Mouse (Mus musculus) midbrain, embryonic 16.5 days (tissue): ENCODE results near the gene Atic. TPM values are rescaled to one million over a fixed set of nuclear protein-coding genes. Genes with fewer than 3 reads are reported as not detected.

Source experiments
- ATAC-seq: fragments of 200-750 bp; cut with Nextera tagmentation; 2 replicates; pipeline ENCODE4 v1.8.0; 2017; ENCODE audit warnings: moderate TSS enrichment
- H3K27ac ChIP-seq: fragments of 300-500 bp; sonication (generic); 2 replicates; pipeline ENCODE4 v1.5.1; 2014; ENCODE audit warnings: mild to moderate bottlenecking, low read length, mixed read lengths
- H3K27me3 ChIP-seq: fragments of 300-500 bp; sonication (generic); 2 replicates; pipeline ENCODE4 v1.6.1; 2014; ENCODE audit warnings: low read depth, low read length, mixed read lengths; ENCODE audit not compliant: control insufficient read depth, insufficient read depth
- H3K36me3 ChIP-seq: fragments of 300-500 bp; sonication (generic); 2 replicates; pipeline ENCODE4 v1.6.1; 2014; ENCODE audit warnings: mild to moderate bottlenecking, low read length, moderate library complexity, mixed read lengths; ENCODE audit not compliant: control insufficient read depth, insufficient read depth
- H3K4me1 ChIP-seq: fragments of 300-500 bp; sonication (generic); 2 replicates; pipeline ENCODE4 v1.6.1; 2014; ENCODE audit warnings: mild to moderate bottlenecking, low read length, mixed read lengths; ENCODE audit not compliant: control insufficient read depth, insufficient read depth
- H3K4me2 ChIP-seq: fragments of 300-500 bp; sonication (generic); 2 replicates; pipeline ENCODE4 v1.6.1; 2014; ENCODE audit warnings: mild to moderate bottlenecking, low read length, mixed read lengths
- H3K4me3 ChIP-seq: fragments of 300-500 bp; sonication (generic); 2 replicates; pipeline ENCODE4 v1.5.1; 2014; ENCODE audit warnings: low read depth, mild to moderate bottlenecking, low read length, moderate library complexity, mixed read lengths
- H3K9ac ChIP-seq: fragments of 300-500 bp; sonication (generic); 2 replicates; pipeline ENCODE4 v1.6.1; 2014; ENCODE audit warnings: low read depth, low read length, mixed read lengths
- H3K9me3 ChIP-seq: fragments of 300-500 bp; sonication (generic); replicated peaks from 2 replicates; pipeline ENCODE4 v1.6.1; 2014; ENCODE audit warnings: mild to moderate bottlenecking, low read length, mixed read lengths; ENCODE audit not compliant: control insufficient read depth, poor library complexity, severe bottlenecking
- WGBS: fragments of 180-500 bp; shearing (Covaris S2); extraction: QIAGEN DNeasy Blood & Tissue Kit; methylation state at CpG from one replicate; pipeline ENCODE4 v1.1.7; 2014; 5-methylcytosine and 5-hydroxymethylcytosine counted together
- polyA plus RNA-seq: library from polyadenylated mRNA; unstranded; fragments of >200 nt; fragmentation: Nextera tagmentation; extraction: Ambion mirVana; gene quantifications from 2 replicates; pipeline ENCODE4 v1.2.1, GENCODE M21; 2015

The Atic gene
- 28.5 and 32.9 TPM in 2 replicates for polyA plus RNA-seq

DNA sequence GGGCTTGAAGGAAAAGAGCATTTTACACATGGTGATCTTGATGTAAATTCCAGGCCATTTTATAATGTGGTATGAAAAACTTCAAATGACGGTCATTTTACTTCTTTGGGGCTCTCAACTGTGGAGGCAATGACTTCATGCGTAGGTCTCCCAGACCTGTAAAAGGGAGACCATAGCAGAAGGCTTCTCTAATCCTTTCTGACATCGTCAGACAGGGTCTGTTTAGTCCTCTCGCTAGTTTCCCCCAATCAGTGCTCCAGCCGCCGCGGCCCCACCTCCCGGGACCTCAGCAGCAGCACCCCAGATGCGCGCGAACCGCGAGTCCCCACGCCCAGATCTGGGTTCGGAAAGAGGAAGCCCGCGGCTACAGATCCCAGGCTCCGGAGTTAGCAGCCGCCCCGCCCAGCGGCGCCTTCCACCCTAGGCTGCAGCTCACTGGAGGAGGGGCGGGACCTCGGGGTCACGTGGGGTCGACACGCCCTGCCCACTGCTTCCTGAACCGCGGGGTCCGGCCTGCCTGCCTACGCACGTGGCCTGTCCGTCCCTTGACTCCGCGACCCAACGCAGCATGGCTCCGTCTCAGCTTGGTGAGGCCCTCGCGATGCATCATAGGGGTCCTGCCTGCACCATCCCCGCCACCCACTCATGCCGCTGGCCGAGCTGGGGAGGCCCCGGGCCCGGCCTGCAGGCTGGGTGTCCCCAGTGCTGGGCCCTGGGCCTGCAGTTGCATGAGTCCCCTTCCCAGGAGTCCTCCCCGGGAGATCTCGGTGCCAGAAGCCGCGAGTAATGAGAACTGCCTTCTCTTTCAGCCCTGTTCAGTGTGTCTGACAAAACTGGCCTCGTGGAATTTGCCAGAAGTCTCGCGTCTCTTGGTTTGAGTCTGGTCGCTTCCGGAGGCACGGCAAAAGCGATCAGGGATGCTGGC, at the start of gene Atic:
Atic (plus strand) TSS at position 463 of the 925 bp plus-strand sequence.
- Histone ChIP-seq H3K27ac (peak within 1 kb of the TSS; percentile 67), H3K4me1 (peaks cover 2% of the 10 kb centered on the region; the same call in 1 of the 2 replicates), H3K9ac (peak within 1 kb of the TSS; percentile 68), H3K27me3 (no peaks in the 10 kb centered on the region), H3K36me3 (peaks cover 11% of the 10 kb centered on the region), H3K9me3 (no peaks in the 10 kb centered on the region), H3K4me2 (peak within 1 kb of the TSS; percentile 92), H3K4me3 (peak within 1 kb of the TSS; percentile 59)
- peak; percentile 98 for ATAC-seq
- WGBS, result under 1% methylated on average over 55 of the region's 55 CpGs

DNA sequence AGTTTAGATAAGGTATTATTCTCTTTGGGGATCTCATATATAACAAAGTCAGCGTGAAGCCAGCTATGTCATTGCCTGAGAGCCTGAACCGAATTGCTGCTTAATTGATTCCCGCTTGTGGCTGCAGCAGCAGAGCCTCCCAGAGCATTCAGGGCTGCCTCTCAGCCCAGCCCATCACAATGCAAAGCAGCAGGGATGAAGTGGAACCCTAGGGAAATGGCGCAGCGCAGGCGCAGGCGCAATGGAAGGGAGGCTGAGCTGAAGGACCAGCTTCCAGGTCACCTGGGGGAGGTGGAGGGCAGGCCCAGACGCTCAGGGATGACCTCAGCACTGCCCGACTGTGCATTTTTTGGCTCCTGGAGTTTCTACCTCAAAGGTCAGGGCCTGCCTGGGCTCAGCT, 49.7 kb upstream of the Atic start:
- Histone ChIP-seq H3K9ac (peak overlapping the region; percentile 44; the same call in 1 of the 2 replicates), H3K4me1 (peaks cover 11% of the 10 kb centered on the region), H3K4me3 (no peak overlapping the region), H3K27me3 (no peaks in the 10 kb centered on the region), H3K36me3 (no peaks in the 10 kb centered on the region), H3K27ac (peak overlapping the region; percentile 42), H3K4me2 (peak overlapping the region; percentile 36), H3K9me3 (no peaks in the 10 kb centered on the region)
- ATAC-seq, result peak; percentile 82
- 2% methylated on average over 9 of the region's 9 CpGs for WGBS

DNA sequence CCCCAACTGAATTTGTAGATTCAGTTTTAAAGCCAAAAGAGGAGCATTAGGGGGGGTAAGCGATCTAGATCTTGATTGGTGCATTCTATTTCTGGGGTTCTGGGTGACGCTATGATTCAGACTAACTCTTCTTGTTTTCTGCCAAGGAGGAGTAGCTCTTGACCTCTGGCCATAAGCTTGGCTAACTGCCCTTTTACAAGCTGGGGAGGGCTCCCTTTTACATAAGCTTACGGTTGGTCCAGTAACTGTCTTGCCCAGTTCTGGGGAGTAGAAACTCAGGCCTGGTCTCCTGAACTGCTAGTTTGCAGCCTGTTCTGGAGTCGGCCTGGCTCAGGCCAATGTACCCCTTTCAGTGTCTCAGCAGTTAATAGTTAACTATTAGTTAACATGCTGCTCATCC, 41.9 kb upstream of the Atic start:
- WGBS, result 93% methylated on average over 4 of the region's 4 CpGs
- no peak overlapping the region for H3K9ac ChIP-seq
- no peak overlapping the region for H3K27ac ChIP-seq
- H3K4me2 ChIP-seq, result no peak overlapping the region
- no peaks in the 10 kb centered on the region for H3K36me3 ChIP-seq
- H3K27me3 ChIP-seq, result no peaks in the 10 kb centered on the region
- H3K4me3 ChIP-seq, result no peak overlapping the region
- H3K4me1 ChIP-seq, result no peaks in the 10 kb centered on the region
- no peaks in the 10 kb centered on the region for H3K9me3 ChIP-seq
- ATAC-seq, result no peak

DNA sequence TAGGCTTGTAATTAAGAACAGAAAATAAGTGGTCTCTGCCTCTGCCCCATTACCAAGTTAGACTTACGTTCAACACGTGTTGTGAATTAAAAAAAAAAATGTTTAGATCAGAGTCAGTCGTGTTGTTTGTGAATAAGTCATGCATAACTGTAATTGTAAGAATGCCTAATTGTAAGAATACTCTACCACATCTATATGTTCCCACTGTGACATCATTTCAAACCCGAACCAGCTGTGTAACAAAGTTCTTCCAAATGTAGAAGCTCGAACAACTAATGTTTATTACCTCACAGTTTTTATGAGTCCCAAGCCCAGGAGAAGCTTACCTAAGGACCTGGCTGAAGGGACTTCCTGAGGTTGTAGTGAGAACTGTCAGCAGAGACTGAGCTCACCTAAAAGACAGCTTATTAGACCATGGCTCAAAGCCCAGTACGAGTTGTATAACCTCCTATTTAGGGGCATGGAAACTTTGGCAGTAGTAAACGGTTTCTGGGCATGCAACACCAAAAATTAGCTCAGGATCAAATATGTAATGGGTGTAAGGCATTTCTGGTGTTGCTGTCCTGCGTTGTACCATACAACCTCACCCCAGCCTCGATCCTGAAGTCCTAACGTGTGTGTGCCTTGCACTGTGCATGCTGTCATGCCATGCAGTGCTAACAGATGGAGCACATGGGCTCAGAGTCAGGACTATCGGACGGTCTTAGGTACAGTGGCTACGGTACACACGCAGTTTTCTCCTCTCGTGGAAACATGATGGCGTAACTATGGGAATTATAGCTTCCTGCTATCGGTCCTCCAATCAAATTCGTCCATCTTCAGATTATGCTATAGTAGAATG, 27.9 kb upstream of the Atic start:
- ATAC-seq, result no peak
- H3K4me2 ChIP-seq, result no peak overlapping the region
- WGBS, result 89% methylated on average over 18 of the region's 18 CpGs

DNA sequence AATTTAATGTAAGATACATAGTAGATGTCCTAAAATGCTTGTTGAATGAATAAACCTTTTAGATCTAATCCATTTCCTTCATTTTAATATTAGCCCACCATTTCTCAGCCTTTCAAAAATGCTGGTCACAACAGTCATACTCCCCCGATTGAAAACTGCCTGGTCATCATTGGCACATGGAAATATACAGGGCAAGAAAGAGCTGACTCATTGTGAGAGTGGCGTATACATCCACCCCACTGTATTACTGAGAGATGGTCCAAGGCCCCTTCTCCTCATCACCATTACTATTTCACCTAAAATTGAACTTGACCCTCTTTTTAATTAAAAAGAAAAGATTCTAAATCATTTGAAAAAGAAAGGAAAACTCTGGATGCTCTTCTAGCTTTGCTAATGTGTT, 26.2 kb upstream of the Atic start:
- Histone ChIP-seq H3K27ac (no peak overlapping the region), H3K4me1 (no peaks in the 10 kb centered on the region), H3K27me3 (no peaks in the 10 kb centered on the region), H3K4me2 (no peak overlapping the region), H3K4me3 (no peak overlapping the region), H3K9me3 (no peaks in the 10 kb centered on the region), H3K9ac (no peak overlapping the region), H3K36me3 (no peaks in the 10 kb centered on the region)
- 82% methylated on average over 2 of the region's 2 CpGs for WGBS
- no peak for ATAC-seq

More for the DNA sequence above, 27.9 kb upstream of the Atic start:
- Histone ChIP-seq H3K9ac (no peak overlapping the region), H3K9me3 (no peaks in the 10 kb centered on the region), H3K27me3 (no peaks in the 10 kb centered on the region), H3K27ac (no peak overlapping the region), H3K4me3 (no peak overlapping the region), H3K36me3 (no peaks in the 10 kb centered on the region), H3K4me1 (no peaks in the 10 kb centered on the region)

DNA sequence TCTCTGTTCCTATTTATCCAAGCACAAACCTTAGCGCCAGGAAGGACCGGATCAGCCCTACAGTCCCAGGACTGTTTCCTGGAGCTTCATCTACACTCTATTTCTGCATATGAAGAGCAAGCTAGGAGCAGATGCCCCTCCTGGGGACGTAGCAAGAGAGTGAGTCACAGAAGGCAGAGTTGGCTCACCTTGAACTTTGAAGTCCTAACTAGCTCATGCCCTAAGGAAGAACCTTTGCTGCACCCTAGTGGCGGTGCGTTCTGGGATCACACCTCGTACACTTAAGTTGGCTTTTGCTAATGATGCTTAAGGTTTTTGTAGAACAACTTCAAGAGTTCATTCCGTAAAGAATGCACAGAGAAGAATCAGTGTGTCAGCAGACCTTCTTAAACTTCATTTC, 25.3 kb upstream of the Atic start:
- 22% methylated on average over 7 of the region's 7 CpGs for WGBS
- ATAC-seq, result no peak
- no peak overlapping the region for H3K9ac ChIP-seq
- H3K27me3 ChIP-seq, result no peaks in the 10 kb centered on the region
- H3K4me1 ChIP-seq, result no peaks in the 10 kb centered on the region
- H3K4me2 ChIP-seq, result no peak overlapping the region
- H3K9me3 ChIP-seq, result no peaks in the 10 kb centered on the region
- H3K36me3 ChIP-seq, result no peaks in the 10 kb centered on the region
- no peak overlapping the region for H3K27ac ChIP-seq
- no peak overlapping the region for H3K4me3 ChIP-seq

DNA sequence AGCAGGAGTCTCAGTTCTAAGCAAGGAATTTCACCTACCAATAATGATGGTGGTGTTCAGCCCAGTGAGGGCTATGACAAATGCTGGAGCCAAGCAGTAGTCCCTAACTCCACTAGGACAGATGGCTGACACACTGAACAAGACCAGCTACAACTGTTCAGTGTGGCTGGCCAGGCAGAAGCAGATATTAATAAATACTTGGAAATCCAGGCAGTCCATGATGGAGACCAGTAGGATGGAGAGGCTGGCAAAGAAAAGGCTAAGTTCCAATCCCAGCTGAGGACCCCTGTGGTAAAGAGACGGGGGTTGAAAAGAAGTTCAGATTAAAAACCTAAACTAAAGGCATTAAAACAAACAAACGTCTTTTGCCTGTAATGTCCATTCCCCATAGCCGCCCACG, 17.3 kb upstream of the Atic start:
- Histone ChIP-seq H3K9me3 (0 out of 2 replicates have a peak, but pooled peaks cover 3% of the 10 kb centered on the region), H3K4me2 (no peak overlapping the region), H3K36me3 (no peaks in the 10 kb centered on the region), H3K4me3 (no peak overlapping the region), H3K9ac (no peak overlapping the region), H3K4me1 (no peaks in the 10 kb centered on the region), H3K27me3 (no peaks in the 10 kb centered on the region; the same call in 1 of the 2 replicates), H3K27ac (no peak overlapping the region)
- WGBS, result 82% methylated on average over 4 of the region's 4 CpGs
- no peak for ATAC-seq

DNA sequence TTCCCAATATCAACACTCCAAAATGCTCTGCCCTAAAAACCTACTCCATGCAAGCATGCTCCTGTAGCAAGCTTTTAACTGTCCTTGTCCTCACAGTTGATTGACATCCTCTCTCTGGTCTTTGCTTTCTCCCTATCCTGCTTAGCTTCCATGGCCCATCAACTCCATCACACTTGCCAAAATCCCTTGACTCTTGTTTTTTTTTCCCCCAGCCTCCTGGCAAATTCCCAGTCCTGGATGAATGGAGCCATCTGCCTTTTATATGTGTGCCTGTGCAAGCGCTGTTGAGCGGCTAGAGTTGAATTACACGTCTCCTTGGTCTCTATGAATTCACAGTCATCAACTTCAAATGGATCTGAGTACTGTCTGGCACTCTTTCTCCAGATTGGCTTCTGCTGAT, 16.5 kb upstream of the Atic start:
- Histone ChIP-seq H3K4me3 (no peak overlapping the region), H3K4me1 (no peaks in the 10 kb centered on the region), H3K4me2 (no peak overlapping the region), H3K9me3 (0 out of 2 replicates have a peak, but pooled peaks cover 3% of the 10 kb centered on the region), H3K9ac (no peak overlapping the region), H3K27me3 (no peaks in the 10 kb centered on the region; the same call in 1 of the 2 replicates), H3K36me3 (no peaks in the 10 kb centered on the region), H3K27ac (no peak overlapping the region)
- WGBS, result 77% methylated on average over 3 of the region's 3 CpGs
- ATAC-seq, result no peak
